Mouse (Mus musculus) cortical plate, adult 2 months (tissue): Measurements from ENCODE around the gene Pygm. TPM values are rescaled to one million over a fixed set of nuclear protein-coding genes. Genes with fewer than 3 reads are reported as not detected.
A peak's percentile ranks its signal among the peaks of the same experiment; 100 is the strongest.

Source experiments
- H3K27ac ChIP-seq: fragments of 200-500 bp; 2 replicates; pipeline ENCODE4 v1.5.1; 2012; ENCODE audit warnings: low read length, control low read depth, inconsistent platforms; ENCODE audit not compliant: insufficient read depth
- H3K4me1 ChIP-seq: fragments of 200-500 bp; 2 replicates; pipeline ENCODE4 v1.6.1; 2011; ENCODE audit warnings: low read length; ENCODE audit not compliant: control insufficient read depth, insufficient read depth
- H3K4me3 ChIP-seq: fragments of 200-500 bp; 2 replicates; pipeline ENCODE4 v1.5.1; 2011; ENCODE audit warnings: mild to moderate bottlenecking, low read length, control low read depth; ENCODE audit not compliant: insufficient read depth
- CTCF ChIP-seq: fragments of 200-500 bp; IDR thresholded peaks from 2 replicates; pipeline ENCODE4 v1.5.1; 2011; ENCODE audit warnings: mild to moderate bottlenecking, control low read depth, low read length; ENCODE audit not compliant: insufficient read depth; ENCODE audit errors: extremely low read depth
- POLR2A ChIP-seq: fragments of 200-500 bp; IDR thresholded peaks from 2 replicates; pipeline ENCODE4 v1.6.1; 2011; ENCODE audit warnings: mild to moderate bottlenecking, low read length, control low read depth; ENCODE audit not compliant: insufficient read depth; ENCODE audit errors: extremely low read depth
- polyA plus RNA-seq: library from polyadenylated mRNA; depleted of rRNA; stranded (reverse); fragments of >200 nt; gene quantifications from 2 replicates; pipeline ENCODE4 v1.2.3, GENCODE M21; 2012

Pygm gene
- polyA plus RNA-seq, 1 experiment: 46.2 TPM

DNA sequence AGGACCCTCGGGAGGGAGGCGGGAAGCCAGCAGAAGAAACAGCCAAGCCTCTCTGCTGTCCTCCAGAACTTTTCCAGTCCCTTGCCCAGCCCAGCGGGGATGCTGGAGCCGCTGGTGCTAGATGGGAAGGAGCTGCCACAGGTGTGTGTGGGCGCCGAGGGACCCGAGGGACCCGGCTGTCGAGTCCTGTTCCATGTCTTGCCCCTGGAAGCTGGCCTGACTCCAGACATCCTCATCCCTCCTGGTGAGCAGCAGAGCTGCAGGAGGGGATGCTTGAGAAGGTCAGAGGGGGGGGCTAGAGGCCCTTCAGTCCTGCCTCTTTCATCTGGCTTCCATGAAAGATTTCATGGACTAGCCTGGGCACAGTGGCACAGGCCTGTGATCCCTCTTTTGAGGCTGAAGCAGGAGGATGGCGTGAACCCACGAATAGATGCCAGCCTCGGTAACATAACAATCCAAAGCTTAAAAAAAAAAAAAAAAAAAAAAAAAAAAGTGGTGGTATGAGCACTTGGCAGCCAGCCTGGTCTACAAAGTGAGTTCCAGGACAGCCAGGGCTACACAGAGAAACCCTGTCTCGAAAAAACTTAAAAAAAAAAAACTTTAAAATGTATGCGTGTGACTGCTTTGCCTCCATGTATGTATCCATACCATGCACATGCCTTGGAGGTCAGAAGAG is 32.6 kb upstream of the Pygm start:
- H3K4me1 ChIP-seq: no peaks in the 10 kb centered on the region
- no peak overlapping the region for H3K4me3 ChIP-seq
- TF ChIP-seq POLR2A: no peak
- H3K27ac ChIP-seq: no peak overlapping the region

DNA sequence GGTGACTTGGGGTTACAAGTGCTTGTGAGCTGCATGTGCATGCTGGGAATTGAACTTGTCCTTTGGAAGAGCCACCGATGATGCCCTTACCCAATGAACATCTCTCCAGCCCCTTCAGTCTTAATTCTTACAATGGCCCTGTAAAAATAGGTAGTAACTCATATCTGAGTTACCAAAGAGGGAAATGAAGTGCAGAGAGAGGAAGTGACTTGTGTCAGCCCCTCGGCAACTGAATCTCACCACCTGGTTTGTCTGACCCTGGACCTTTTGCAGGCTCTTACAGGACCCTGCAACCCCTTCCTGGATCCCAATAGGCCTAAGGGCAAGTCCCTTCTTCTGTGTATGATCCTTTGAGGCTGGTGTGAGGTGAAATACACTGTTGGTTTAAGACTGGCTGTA is 32.1 kb upstream of the Pygm start:
- no peak overlapping the region for H3K4me3 ChIP-seq
- no peak overlapping the region for H3K27ac ChIP-seq
- no peak for TF ChIP-seq CTCF
- TF ChIP-seq POLR2A: no peak
- H3K4me1 ChIP-seq: no peaks in the 10 kb centered on the region

DNA sequence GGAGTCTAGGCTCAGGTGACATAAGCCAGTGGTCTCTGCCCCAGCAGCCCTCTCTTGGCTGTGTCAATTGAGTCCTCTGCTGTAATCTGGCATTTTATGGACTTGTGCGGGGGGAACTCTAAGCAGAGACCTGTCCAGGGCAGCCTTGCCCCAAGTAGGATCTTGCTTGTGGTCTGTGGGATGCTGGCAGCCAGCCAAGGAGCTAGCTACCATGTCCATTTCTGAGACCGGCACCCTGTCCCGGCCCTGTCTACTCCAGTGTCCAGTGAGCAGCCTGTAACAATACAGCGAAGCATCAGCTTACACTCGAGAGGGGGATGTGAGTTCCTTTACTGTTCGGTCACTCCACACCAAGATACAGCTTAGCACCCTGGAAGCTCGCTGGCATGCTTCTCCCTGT is 30.2 kb upstream of the Pygm start:
- TF ChIP-seq CTCF (no peak), POLR2A (no peak)
- Histone ChIP-seq H3K4me1 (no peaks in the 10 kb centered on the region), H3K27ac (no peak overlapping the region), H3K4me3 (no peak overlapping the region)

DNA sequence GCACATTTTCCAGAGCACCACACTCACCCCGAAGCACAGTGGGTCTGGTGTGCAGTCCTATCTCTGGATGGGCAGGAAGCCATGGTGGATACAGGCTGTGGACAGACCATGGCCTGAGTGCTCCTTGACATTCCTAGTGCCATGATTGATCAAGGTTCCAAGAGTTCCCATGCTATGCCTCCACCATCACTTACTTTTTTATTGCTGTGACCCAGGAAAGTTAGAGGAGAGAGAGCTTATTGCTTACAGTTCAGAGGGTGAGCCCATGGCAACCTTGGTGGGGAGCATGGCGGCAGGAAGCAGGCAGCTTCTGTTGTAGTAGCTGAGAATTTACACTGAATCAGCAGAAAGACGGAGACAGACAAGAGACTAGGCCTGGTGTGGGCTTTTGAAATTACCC is 22.9 kb upstream of the Pygm start:
- H3K4me3 ChIP-seq: no peak overlapping the region
- H3K4me1 ChIP-seq: no peaks in the 10 kb centered on the region; the same call in 1 of the 2 replicates
- H3K27ac ChIP-seq: no peak overlapping the region
- TF ChIP-seq POLR2A (no peak), CTCF (no peak)

DNA sequence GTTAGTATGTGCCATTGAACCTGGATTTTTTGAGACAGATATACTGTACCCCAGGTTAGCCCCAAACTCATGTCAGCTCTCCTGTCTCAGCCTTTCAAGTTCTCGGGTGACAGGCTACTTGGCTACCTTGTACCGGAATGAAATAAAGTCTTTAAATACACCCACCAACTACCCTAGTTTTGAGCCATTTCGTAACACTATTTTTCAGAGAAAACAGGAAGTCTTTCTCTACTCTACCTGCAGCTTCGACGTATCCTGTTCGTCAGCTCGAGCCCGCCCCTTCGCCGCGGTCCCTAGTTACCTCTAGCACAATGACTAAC is 21.1 kb upstream of the Pygm start:
- Histone ChIP-seq H3K4me3 (peak overlapping the region; percentile 55), H3K4me1 (no peaks in the 10 kb centered on the region; the same call in 1 of the 2 replicates), H3K27ac (peak overlapping the region; percentile 22; the same call in 1 of the 2 replicates)
- TF ChIP-seq POLR2A (no peak), CTCF (no peak)

DNA sequence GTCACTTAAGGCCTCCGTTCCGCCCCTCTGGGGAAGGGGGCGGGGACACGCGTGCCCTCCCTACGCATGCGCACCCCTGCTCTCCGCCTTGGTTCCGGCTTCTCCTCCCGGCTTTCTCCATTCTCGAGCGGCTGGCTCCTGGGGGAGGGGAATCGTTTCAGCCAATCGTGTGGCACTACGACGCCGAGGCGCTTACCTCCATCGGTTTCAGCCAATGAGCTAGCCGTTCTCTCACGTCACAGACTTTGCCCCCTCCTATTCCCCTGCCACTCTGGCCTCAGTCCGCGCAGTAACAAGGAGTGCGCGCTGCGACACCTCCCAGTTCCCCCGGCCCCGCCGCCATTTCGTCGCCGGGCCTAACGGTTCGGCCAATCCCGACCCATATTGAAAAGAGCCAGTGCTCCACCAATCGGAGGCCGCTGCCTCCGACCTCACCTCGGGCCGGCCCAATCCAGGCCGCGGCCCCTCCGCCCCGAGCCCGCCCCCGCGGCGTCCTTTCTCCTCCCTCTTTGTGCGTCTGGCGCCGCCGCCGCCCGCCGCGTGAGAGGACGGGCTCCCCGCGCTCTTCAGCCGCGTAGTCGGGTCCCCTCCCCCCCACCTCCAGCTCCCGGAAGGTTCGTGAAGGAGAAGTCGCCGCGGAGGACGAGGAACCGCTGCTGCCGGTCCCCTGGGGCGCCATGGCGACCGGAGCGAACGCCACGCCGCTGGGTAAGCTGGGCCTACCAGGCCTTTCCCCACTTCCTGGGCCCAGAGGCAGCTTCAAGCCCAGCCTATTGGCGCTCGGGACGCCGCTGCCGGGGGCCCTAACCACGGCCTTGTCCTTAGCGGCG is 20.6 kb upstream of the Pygm start, which contains the start of gene Sf1:
Gene Sf1, plus strand, starts transcription at position 280 of the 830 bp plus-strand sequence.
- peak; percentile 90 for TF ChIP-seq POLR2A
- no peak for TF ChIP-seq CTCF
- Histone ChIP-seq H3K4me3 (peak within 1 kb of the TSS; percentile 55), H3K27ac (peak within 1 kb of the TSS; percentile 98), H3K4me1 (no peaks in the 10 kb centered on the region; the same call in 1 of the 2 replicates)

DNA sequence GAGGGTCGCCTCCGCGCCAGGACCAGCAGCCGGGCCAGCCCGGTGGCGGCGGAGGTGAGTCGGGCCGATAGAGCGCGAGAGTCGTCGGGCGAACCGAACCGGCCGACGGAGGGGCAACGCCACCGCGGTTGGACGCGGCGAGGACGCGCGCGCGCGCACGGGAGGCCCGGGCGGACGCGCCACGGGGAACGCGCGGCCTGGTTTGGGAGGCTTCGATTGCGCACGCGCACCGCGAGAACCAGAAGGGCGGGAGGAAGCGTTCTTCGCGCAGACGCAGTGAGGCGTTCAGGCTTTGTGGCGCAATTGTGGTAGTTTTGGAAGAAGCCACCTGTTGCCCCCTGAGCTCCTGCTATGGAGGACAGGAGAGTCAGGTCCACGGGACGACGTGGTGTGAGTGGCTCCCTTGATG is 19.9 kb upstream of the Pygm start:
- no peak for TF ChIP-seq CTCF
- TF ChIP-seq POLR2A: peak; percentile 75
- Histone ChIP-seq H3K4me1 (no peaks in the 10 kb centered on the region; the same call in 1 of the 2 replicates), H3K27ac (peak overlapping the region; percentile 98), H3K4me3 (peak overlapping the region; percentile 55)

DNA sequence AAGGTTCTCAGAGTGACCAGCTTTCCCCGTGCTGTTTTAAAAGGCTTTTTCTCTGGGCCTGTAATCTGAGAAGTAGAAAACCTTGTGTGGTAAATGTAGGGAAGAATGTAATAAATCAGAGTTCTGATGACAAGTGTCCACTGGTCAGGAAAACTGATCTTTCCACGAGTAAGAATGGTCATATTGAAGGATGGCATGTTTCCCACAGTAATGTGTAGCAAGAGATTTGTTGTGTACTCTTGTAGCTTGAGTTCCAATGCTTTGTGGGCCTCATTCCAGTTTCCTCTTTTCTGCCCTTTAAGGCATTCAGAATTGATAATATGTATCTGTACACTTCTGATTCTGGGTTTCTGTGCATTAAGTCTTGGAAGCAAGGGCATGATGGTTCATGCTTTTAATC is 19.4 kb upstream of the Pygm start:
- no peak for TF ChIP-seq CTCF
- no peak for TF ChIP-seq POLR2A
- H3K27ac ChIP-seq: no peak overlapping the region
- peaks cover under 1% of the 10 kb centered on the region; the same call in 1 of the 2 replicates for H3K4me1 ChIP-seq
- peak overlapping the region; percentile 55 for H3K4me3 ChIP-seq

DNA sequence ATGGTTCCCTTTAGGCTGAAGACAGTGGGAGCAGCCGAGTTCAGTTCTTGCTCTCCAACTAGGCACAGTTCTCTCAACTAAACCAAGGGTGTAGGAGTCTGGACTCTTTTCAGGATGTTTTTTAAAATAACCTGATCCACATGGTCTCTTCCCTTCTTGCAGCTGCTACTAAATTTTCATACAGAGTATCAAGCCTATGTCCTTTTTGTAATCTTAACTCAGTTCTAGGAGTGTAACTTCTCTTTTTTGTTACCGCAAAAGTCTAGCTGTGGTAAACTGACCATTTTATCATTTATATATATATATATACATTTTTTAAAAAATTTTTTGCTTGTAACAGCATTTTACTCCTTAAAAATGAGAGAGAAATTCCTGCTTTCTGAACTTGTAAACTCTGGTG is 14.0 kb upstream of the Pygm start:
- H3K4me3 ChIP-seq: no peak overlapping the region
- no peak overlapping the region for H3K27ac ChIP-seq
- H3K4me1 ChIP-seq: peaks cover 2% of the 10 kb centered on the region; the same call in 1 of the 2 replicates
- TF ChIP-seq CTCF (no peak), POLR2A (no peak)

DNA sequence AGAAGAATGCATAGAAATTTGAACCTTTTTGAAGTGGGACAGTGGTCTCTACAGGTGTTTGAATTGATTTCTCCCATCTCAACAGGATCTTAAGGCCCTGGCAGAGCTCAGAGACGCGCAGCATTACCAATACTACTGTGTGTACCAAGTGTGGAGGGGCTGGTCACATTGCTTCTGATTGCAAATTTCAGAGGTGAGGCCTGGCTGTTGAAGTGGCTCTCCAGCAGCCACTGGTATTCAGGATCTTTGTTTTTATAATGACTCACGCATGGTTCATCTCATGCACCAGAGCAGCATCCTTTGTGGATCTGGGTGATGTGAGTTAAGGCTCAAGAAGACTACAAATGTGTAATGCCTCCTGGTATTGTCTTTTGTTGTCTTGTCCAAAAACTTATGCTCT is 11.8 kb upstream of the Pygm start:
- Histone ChIP-seq H3K27ac (no peak overlapping the region), H3K4me3 (no peak overlapping the region), H3K4me1 (peaks cover 2% of the 10 kb centered on the region; the same call in 1 of the 2 replicates)
- TF ChIP-seq CTCF (no peak), POLR2A (no peak)
